Mouse (Mus musculus): ENCODE measurements around the gene Wbp2nl.

Gene Wbp2nl

GRCm38 (mm10) chr15:82317839-82318238, 19.1 kb downstream of the Wbp2nl start:
- no peak for DNase-seq (ENCODE audit: low spot score in 2 of 2)

GRCm38 (mm10) chr15:82319613-82320012, 20.9 kb downstream of the Wbp2nl start:
- DNase-seq (ENCODE audit: low spot score in 2 of 2) = no peak

- DNase-seq (ENCODE audit: low spot score in 2 of 2) = no peak
Measured at GRCm38 (mm10) chr15:82322195-82322594, 23.4 kb downstream of the Wbp2nl start.

GRCm38 (mm10) chr15:82325382-82325781, 26.6 kb downstream of the Wbp2nl start:
- no peak for DNase-seq (ENCODE audit: low spot score in 2 of 2)

- DNase-seq (ENCODE audit: low spot score in 2 of 2) = no peak
Measured at GRCm38 (mm10) chr15:82335194-82335593, 36.4 kb downstream of the Wbp2nl start.

GRCm38 (mm10) chr15:82336629-82337028, 37.9 kb downstream of the Wbp2nl start:
- no peak for DNase-seq (ENCODE audit: low spot score in 2 of 2)

- DNase-seq (ENCODE audit: low spot score in 2 of 2) = no peak
Measured at GRCm38 (mm10) chr15:82337875-82338274, 39.1 kb downstream of the Wbp2nl start.

- peak; percentile 94 to 96 for DNase-seq (ENCODE audit: low spot score in 2 of 2)
Measured at GRCm38 (mm10) chr15:82338593-82339112, 39.9 kb downstream of the Wbp2nl start, which contains the start of the genes Naga, Pheta2 and Smdt1. Gene Naga (minus strand): TSS chr15:82338925. Gene Pheta2 (plus strand): TSS chr15:82338942. Gene Smdt1 (plus strand): TSS chr15:82338959.

- DNase-seq (ENCODE audit: low spot score in 2 of 2) = no peak
Measured at GRCm38 (mm10) chr15:82339150-82339549, 40.4 kb downstream of the Wbp2nl start.

- DNase-seq (ENCODE audit: low spot score in 2 of 2) = no peak
Measured at GRCm38 (mm10) chr15:82339634-82340254, 41.0 kb downstream of the Wbp2nl start.

- DNase-seq (ENCODE audit: low spot score in 2 of 2) = no peak
Measured at GRCm38 (mm10) chr15:82340414-82341035, 41.8 kb downstream of the Wbp2nl start.

GRCm38 (mm10) chr15:82341036-82341501, 42.3 kb downstream of the Wbp2nl start:
- DNase-seq (ENCODE audit: low spot score in 2 of 2) = peak; percentile 76 to 77

- no peak for DNase-seq (ENCODE audit: low spot score in 2 of 2)
Measured at GRCm38 (mm10) chr15:82341675-82342542, 43.2 kb downstream of the Wbp2nl start.

- DNase-seq (ENCODE audit: low spot score in 2 of 2) = no peak
Measured at GRCm38 (mm10) chr15:82342543-82342935, 43.8 kb downstream of the Wbp2nl start.

GRCm38 (mm10) chr15:82343368-82344287, 44.9 kb downstream of the Wbp2nl start:
- DNase-seq (ENCODE audit: low spot score in 2 of 2) = no peak

GRCm38 (mm10) chr15:82344971-82345370, 46.2 kb downstream of the Wbp2nl start:
- DNase-seq (ENCODE audit: low spot score in 2 of 2) = no peak

GRCm38 (mm10) chr15:82345820-82346470, 47.2 kb downstream of the Wbp2nl start:
- peak; percentile 96 for DNase-seq (ENCODE audit: low spot score in 2 of 2)

- no peak for DNase-seq (ENCODE audit: low spot score in 2 of 2)
Measured at GRCm38 (mm10) chr15:82346580-82347302, 48.0 kb downstream of the Wbp2nl start.

- no peak for DNase-seq (ENCODE audit: low spot score in 2 of 2)
Measured at GRCm38 (mm10) chr15:82347303-82347676, 48.5 kb downstream of the Wbp2nl start.

- DNase-seq (ENCODE audit: low spot score in 2 of 2) = no peak
Measured at GRCm38 (mm10) chr15:82347852-82348251, 49.1 kb downstream of the Wbp2nl start.
